Mouse (Mus musculus) 3134 (cell line): ENCODE data around the gene Gm4131.

Experiments used
- DNase-seq: peaks from one replicate; pipeline ENCODE4 v3.0.0-alpha.2; 2011; ENCODE audit warnings: low spot score; ENCODE audit not compliant: insufficient read length; ENCODE audit errors: extremely low read depth

The Gm4131 gene

DNA sequence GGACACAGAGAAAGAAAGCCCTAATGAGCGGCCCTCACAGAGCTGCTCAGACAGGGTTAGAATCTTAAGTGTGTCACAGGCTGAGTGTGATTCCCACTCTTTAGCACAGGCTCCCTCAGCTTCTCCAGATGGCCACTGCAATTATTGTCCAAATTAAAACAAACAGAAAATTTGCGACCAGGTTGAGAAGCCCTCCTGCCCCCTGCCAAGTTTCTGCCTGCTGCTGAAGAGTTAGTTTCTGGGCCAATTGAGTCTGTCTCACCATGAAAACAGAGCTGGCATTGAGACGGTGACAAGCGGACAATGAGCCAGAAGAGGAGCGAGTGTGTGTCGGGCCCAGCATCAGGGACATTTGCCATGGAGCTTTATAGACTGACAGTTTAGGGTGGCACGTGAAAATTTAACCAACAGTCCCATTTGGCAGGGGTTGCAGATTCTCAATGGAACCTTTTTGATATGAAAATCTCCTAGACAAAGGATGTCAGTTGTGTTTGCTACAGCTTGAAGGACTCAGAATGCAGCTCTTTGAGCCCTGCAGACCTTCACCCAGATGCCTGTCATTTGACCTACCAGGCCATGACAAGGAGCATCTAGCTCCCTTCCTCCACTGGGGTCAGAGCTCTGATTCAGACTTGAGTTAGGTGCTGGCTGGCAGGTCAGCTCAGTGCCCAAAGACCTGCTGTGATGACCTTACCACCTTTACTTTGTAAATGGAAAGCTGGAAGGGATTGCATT lies 150.5 kb downstream of the Gm4131 start:
- DNase-seq, result no peak
